Mouse (Mus musculus) G1E (cell line): Measurements from ENCODE around the gene Nipa2.

ENCODE experiments used
- CTCF ChIP-seq: IDR thresholded peaks from 2 replicates; pipeline ENCODE4 v1.5.1; 2012; ENCODE audit warnings: low read depth, low read length, inconsistent platforms, mixed read lengths
- GATA1 ChIP-seq: IDR thresholded peaks from 2 replicates; pipeline ENCODE4 v1.6.1; 2012; ENCODE audit warnings: borderline replicate concordance, low read length, inconsistent platforms, mixed read lengths

- TF ChIP-seq CTCF (no peak), GATA1 (no peak)
These were observed 19.9 kb upstream of the Nipa2 start for GRCm38 (mm10) chr7:55982010-55982700.
